Mouse (Mus musculus): Measurements from ENCODE around the gene Gnb3. TPM values are rescaled to one million over a fixed set of nuclear protein-coding genes. Genes with fewer than 3 reads are reported as not detected.

Gene Gnb3
- polyA plus RNA-seq, 1 experiment: 0.84 TPM

GRCm38 (mm10) chr6:124817971-124818370, 22.1 kb downstream of the Gnb3 start:
- peaks cover 5% of the 10 kb centered on the region for H3K4me1 ChIP-seq (ENCODE audit: control insufficient read depth, insufficient read depth, low read length)
- no peaks in the 10 kb centered on the region for H3K27me3 ChIP-seq (ENCODE audit: control insufficient read depth, insufficient read depth, low read length)
- no peak overlapping the region for H3K27ac ChIP-seq (ENCODE audit: insufficient read depth, low read length)
- 91% methylated on average over 8 of the region's 8 CpGs for WGBS
- no peak for DNase-seq
- TF ChIP-seq POLR2A (IDR thresholded peaks at IDR 0.05; ENCODE audit: borderline replicate concordance, insufficient read depth, low read length): no peak
- no peak overlapping the region for H3K4me3 ChIP-seq (replicated peaks; ENCODE audit: insufficient read depth, low read depth, low read length)

- peaks cover 5% of the 10 kb centered on the region for H3K4me1 ChIP-seq (ENCODE audit: control insufficient read depth, insufficient read depth, low read length)
- 94% methylated on average over 8 of the region's 8 CpGs for WGBS
- no peak for DNase-seq
These were observed 22.5 kb downstream of the Gnb3 start for GRCm38 (mm10) chr6:124817563-124817962.

GRCm38 (mm10) chr6:124817125-124817524, 22.9 kb downstream of the Gnb3 start:
- H3K27ac ChIP-seq (ENCODE audit: insufficient read depth, low read length): no peak overlapping the region
- H3K4me3 ChIP-seq (replicated peaks; ENCODE audit: insufficient read depth, low read depth, low read length): no peak overlapping the region
- TF ChIP-seq CTCF (IDR thresholded peaks at IDR 0.05; ENCODE audit: borderline replicate concordance, insufficient read depth, low read depth, low read length) (no peak), POLR2A (IDR thresholded peaks at IDR 0.05; ENCODE audit: borderline replicate concordance, insufficient read depth, low read length) (no peak)
- no peak for DNase-seq
- H3K27me3 ChIP-seq (ENCODE audit: control insufficient read depth, insufficient read depth, low read length): no peaks in the 10 kb centered on the region
- peaks cover 8% of the 10 kb centered on the region for H3K4me1 ChIP-seq (ENCODE audit: control insufficient read depth, insufficient read depth, low read length)
- WGBS: 93% methylated on average over 11 of the region's 11 CpGs

More at GRCm38 (mm10) chr6:124817563-124817962, 22.5 kb downstream of the Gnb3 start:
- H3K4me3 ChIP-seq (replicated peaks; ENCODE audit: insufficient read depth, low read depth, low read length): no peak overlapping the region
- H3K27me3 ChIP-seq (ENCODE audit: control insufficient read depth, insufficient read depth, low read length): no peaks in the 10 kb centered on the region
- H3K27ac ChIP-seq (ENCODE audit: insufficient read depth, low read length): no peak overlapping the region
- TF ChIP-seq POLR2A (IDR thresholded peaks at IDR 0.05; ENCODE audit: borderline replicate concordance, insufficient read depth, low read length): no peak
- TF ChIP-seq CTCF (IDR thresholded peaks at IDR 0.05; ENCODE audit: borderline replicate concordance, insufficient read depth, low read depth, low read length): no peak

- Histone ChIP-seq H3K4me3 (replicated peaks; ENCODE audit: insufficient read depth, low read depth, low read length) (no peak overlapping the region), H3K4me1 (ENCODE audit: control insufficient read depth, insufficient read depth, low read length) (peaks cover 13% of the 10 kb centered on the region), H3K27me3 (ENCODE audit: control insufficient read depth, insufficient read depth, low read length) (no peaks in the 10 kb centered on the region), H3K27ac (ENCODE audit: insufficient read depth, low read length) (no peak overlapping the region)
- no peak for DNase-seq
- no peak for TF ChIP-seq CTCF (IDR thresholded peaks at IDR 0.05; ENCODE audit: borderline replicate concordance, insufficient read depth, low read depth, low read length)
- no peak for TF ChIP-seq POLR2A (IDR thresholded peaks at IDR 0.05; ENCODE audit: borderline replicate concordance, insufficient read depth, low read length)
- 83% methylated on average over 4 of the region's 4 CpGs for WGBS
These were observed 23.5 kb downstream of the Gnb3 start for GRCm38 (mm10) chr6:124816611-124817010.

- H3K27me3 ChIP-seq (ENCODE audit: control insufficient read depth, insufficient read depth, low read length): no peaks in the 10 kb centered on the region
- TF ChIP-seq CTCF (IDR thresholded peaks at IDR 0.05; ENCODE audit: borderline replicate concordance, insufficient read depth, low read depth, low read length) (no peak), POLR2A (IDR thresholded peaks at IDR 0.05; ENCODE audit: borderline replicate concordance, insufficient read depth, low read length) (no peak)
- no peak overlapping the region for H3K4me3 ChIP-seq (replicated peaks; ENCODE audit: insufficient read depth, low read depth, low read length)
These were observed 25.0 kb downstream of the Gnb3 start for GRCm38 (mm10) chr6:124814858-124815774.

GRCm38 (mm10) chr6:124814448-124814847, 25.6 kb downstream of the Gnb3 start:
- Histone ChIP-seq H3K27ac (ENCODE audit: insufficient read depth, low read length) (peak overlapping the region; percentile 78), H3K27me3 (ENCODE audit: control insufficient read depth, insufficient read depth, low read length) (no peaks in the 10 kb centered on the region)
- no peak for DNase-seq

More at GRCm38 (mm10) chr6:124814858-124815774, 25.0 kb downstream of the Gnb3 start:
- no peak overlapping the region for H3K27ac ChIP-seq (ENCODE audit: insufficient read depth, low read length)
- 62% methylated on average over 9 of the region's 9 CpGs for WGBS
- H3K4me1 ChIP-seq (ENCODE audit: control insufficient read depth, insufficient read depth, low read length): peaks cover 16% of the 10 kb centered on the region
- DNase-seq: peak in 1 of 2 experiments; percentile 35

GRCm38 (mm10) chr6:124813933-124814332, 26.1 kb downstream of the Gnb3 start, which contains the start of gene Tpi1:
Tpi1 (minus strand) TSS chr6:124814296.
- H3K4me1 ChIP-seq (ENCODE audit: control insufficient read depth, insufficient read depth, low read length): peaks cover 21% of the 10 kb centered on the region
- H3K4me3 ChIP-seq (replicated peaks; ENCODE audit: insufficient read depth, low read depth, low read length): peak within 1 kb of the TSS; percentile 83
- H3K27me3 ChIP-seq (ENCODE audit: control insufficient read depth, insufficient read depth, low read length): no peaks in the 10 kb centered on the region
- peak; percentile 94 for DNase-seq
- under 1% methylated on average over 22 of the region's 22 CpGs for WGBS
- peak; percentile 99; the same call in 1 of the 2 replicates for TF ChIP-seq POLR2A (IDR thresholded peaks at IDR 0.05; ENCODE audit: borderline replicate concordance, insufficient read depth, low read length)
- TF ChIP-seq CTCF (IDR thresholded peaks at IDR 0.05; ENCODE audit: borderline replicate concordance, insufficient read depth, low read depth, low read length): no peak
- peak within 1 kb of the TSS; percentile 80 for H3K27ac ChIP-seq (ENCODE audit: insufficient read depth, low read length)

More at GRCm38 (mm10) chr6:124814448-124814847, 25.6 kb downstream of the Gnb3 start:
- Histone ChIP-seq H3K4me1 (ENCODE audit: control insufficient read depth, insufficient read depth, low read length) (peaks cover 21% of the 10 kb centered on the region), H3K4me3 (replicated peaks; ENCODE audit: insufficient read depth, low read depth, low read length) (peak overlapping the region; percentile 83)
- TF ChIP-seq CTCF (IDR thresholded peaks at IDR 0.05; ENCODE audit: borderline replicate concordance, insufficient read depth, low read depth, low read length) (no peak), POLR2A (IDR thresholded peaks at IDR 0.05; ENCODE audit: borderline replicate concordance, insufficient read depth, low read length) (no peak)
- WGBS: under 1% methylated on average over 8 of the region's 8 CpGs

GRCm38 (mm10) chr6:124813496-124813895, 26.6 kb downstream of the Gnb3 start:
- H3K4me1 ChIP-seq (ENCODE audit: control insufficient read depth, insufficient read depth, low read length): peaks cover 21% of the 10 kb centered on the region
- peak; percentile 44; the same call in 1 of the 2 replicates for TF ChIP-seq POLR2A (IDR thresholded peaks at IDR 0.05; ENCODE audit: borderline replicate concordance, insufficient read depth, low read length)
- TF ChIP-seq CTCF (IDR thresholded peaks at IDR 0.05; ENCODE audit: borderline replicate concordance, insufficient read depth, low read depth, low read length): no peak
- DNase-seq: peak; percentile 80 to 83
- 0% methylated on average over 18 of the region's 18 CpGs for WGBS
- H3K27ac ChIP-seq (ENCODE audit: insufficient read depth, low read length): peak overlapping the region; percentile 80
- no peaks in the 10 kb centered on the region for H3K27me3 ChIP-seq (ENCODE audit: control insufficient read depth, insufficient read depth, low read length)
- peak overlapping the region; percentile 83 for H3K4me3 ChIP-seq (replicated peaks; ENCODE audit: insufficient read depth, low read depth, low read length)
